Mouse (Mus musculus): ENCODE results near the gene Epn3.

- TF ChIP-seq POLR2A (IDR thresholded peaks at IDR 0.05; ENCODE audit: insufficient read depth, low read depth, low read length) (no peak), CTCF (IDR thresholded peaks at IDR 0.05; ENCODE audit: insufficient read depth, low read depth, low read length) (no peak)
Measured at GRCm38 (mm10) chr11:94475722-94476121, 24.1 kb downstream of the Epn3 start.
